7 mouse cellular contexts compared by ENCODE assay signal in genomic region chr7:126583761-126584160, GRCm38 (mm10). TPM values are rescaled to one million over a fixed set of nuclear protein-coding genes. Genes with fewer than 3 reads are reported as not detected.
A peak's percentile ranks its signal among the peaks of the same experiment; 100 is the strongest.
DNase-seq lines count a peak whose midpoint lies in the region; ATAC-seq lines count a peak whose summit lies in the region.

No protein-coding gene starts in this region.

- no peaks in the 10 kb centered on the region for H3K9me3 ChIP-seq in lung, embryonic 15.5 days
- H3K9me3 ChIP-seq in embryonic facial prominence, embryonic 13.5 days: no peaks in the 10 kb centered on the region
- no peaks in the 10 kb centered on the region for H3K9me3 ChIP-seq in intestine, embryonic 16.5 days (ENCODE audit: control insufficient read depth, low read length)
- no peaks in the 10 kb centered on the region for H3K9me3 ChIP-seq in neural tube, embryonic 15.5 days (replicated peaks)

- peak overlapping the region; percentile 86; the same call in 1 of the 2 replicates for H3K27ac ChIP-seq in lung, embryonic 15.5 days
- H3K27ac ChIP-seq in embryonic facial prominence, embryonic 13.5 days: peak overlapping the region; percentile 81; the same call in 1 of the 2 replicates
- peak overlapping the region; percentile 84; the same call in 1 of the 2 replicates for H3K27ac ChIP-seq in intestine, embryonic 16.5 days (ENCODE audit: low read length)
- H3K27ac ChIP-seq in neural tube, embryonic 15.5 days (replicated peaks): peak overlapping the region; percentile 91

- H3K27me3 ChIP-seq in lung, embryonic 15.5 days: peaks cover 28% of the 10 kb centered on the region; the same call in 1 of the 2 replicates
- peaks cover 29% of the 10 kb centered on the region for H3K27me3 ChIP-seq in embryonic facial prominence, embryonic 13.5 days
- H3K27me3 ChIP-seq in intestine, embryonic 16.5 days (replicated peaks; ENCODE audit: control insufficient read depth, insufficient read depth, low read length): no peaks in the 10 kb centered on the region
- H3K27me3 ChIP-seq in neural tube, embryonic 15.5 days (replicated peaks): peaks cover 15% of the 10 kb centered on the region; the same call in 1 of the 2 replicates

- H3K4me3 ChIP-seq in lung, embryonic 15.5 days: peak overlapping the region; percentile 58
- peak overlapping the region; percentile 60 for H3K4me3 ChIP-seq in embryonic facial prominence, embryonic 13.5 days
- H3K4me3 ChIP-seq in intestine, embryonic 16.5 days (ENCODE audit: low read length): peak overlapping the region; percentile 63
- H3K4me3 ChIP-seq in neural tube, embryonic 15.5 days (replicated peaks): peak overlapping the region; percentile 61

- DNase-seq in lung, postnatal 36 days: no peak
- DNase-seq in urinary bladder, adult 2 months (ENCODE audit: low spot score): no peak
- DNase-seq in layer of hippocampus, adult 9-11 months: no peak

- peaks cover 21% of the 10 kb centered on the region for H3K4me1 ChIP-seq in lung, embryonic 15.5 days
- peaks cover 25% of the 10 kb centered on the region for H3K4me1 ChIP-seq in embryonic facial prominence, embryonic 13.5 days
- H3K4me1 ChIP-seq in intestine, embryonic 16.5 days (ENCODE audit: control insufficient read depth, insufficient read depth, low read length): peaks cover 7% of the 10 kb centered on the region
- peaks cover 38% of the 10 kb centered on the region for H3K4me1 ChIP-seq in neural tube, embryonic 15.5 days

- H3K9ac ChIP-seq in lung, embryonic 15.5 days: no peak overlapping the region
- peak overlapping the region; percentile 72 for H3K9ac ChIP-seq in embryonic facial prominence, embryonic 13.5 days
- H3K9ac ChIP-seq in intestine, embryonic 16.5 days (ENCODE audit: low read depth, low read length): peak overlapping the region; percentile 71
- H3K9ac ChIP-seq in neural tube, embryonic 15.5 days (replicated peaks): peak overlapping the region; percentile 61

- ATAC-seq in lung, embryonic 15.5 days (ENCODE audit: borderline replicate concordance, extremely low read depth, low FRiP score, low TSS enrichment): no peak
- no peak for ATAC-seq in embryonic facial prominence, embryonic 13.5 days (ENCODE audit: insufficient number of reproducible peaks, insufficient read depth, low FRiP score, low TSS enrichment, low read depth)
- ATAC-seq in intestine, embryonic 16.5 days: no peak
- no peak for ATAC-seq in neural tube, embryonic 15.5 days (ENCODE audit: low FRiP score)

- no peaks in the 10 kb centered on the region for H3K36me3 ChIP-seq in lung, embryonic 15.5 days
- H3K36me3 ChIP-seq in embryonic facial prominence, embryonic 13.5 days: peaks cover 8% of the 10 kb centered on the region
- no peaks in the 10 kb centered on the region for H3K36me3 ChIP-seq in intestine, embryonic 16.5 days (ENCODE audit: control insufficient read depth, insufficient read depth, low read length)
- H3K36me3 ChIP-seq in neural tube, embryonic 15.5 days: peaks cover 2% of the 10 kb centered on the region; the same call in 1 of the 2 replicates

- 51% methylated on average over 6 of the region's 6 CpGs for whole genome bisulfite sequencing in lung, embryonic 15.5 days
- WGBS in embryonic facial prominence, embryonic 13.5 days: 58% methylated on average over 6 of the region's 6 CpGs
- 52% methylated on average over 6 of the region's 6 CpGs for WGBS in intestine, embryonic 16.5 days
- 58% methylated on average over 6 of the region's 6 CpGs for WGBS in neural tube, embryonic 15.5 days

- peak overlapping the region; percentile 78 for H3K4me2 ChIP-seq in lung, embryonic 15.5 days
- H3K4me2 ChIP-seq in embryonic facial prominence, embryonic 13.5 days: peak overlapping the region; percentile 88
- H3K4me2 ChIP-seq in intestine, embryonic 16.5 days (ENCODE audit: low read depth, low read length): peak overlapping the region; percentile 76
- H3K4me2 ChIP-seq in neural tube, embryonic 15.5 days: peak overlapping the region; percentile 87

RNA-seq across cellular contexts. Expression of gene Apobr, which starts 1.0 kb away (rescaled TPM):
- polyA plus RNA-seq in lung, embryonic 15.5 days (2015; fragmentation: Nextera tagmentation; extraction: Ambion mirVana): 1.1 and 1.5 TPM in 2 replicates
- polyA plus RNA-seq in embryonic facial prominence, embryonic 13.5 days (2015; fragmentation: Nextera tagmentation; extraction: Ambion mirVana): 0.59 and 0.65 TPM in 2 replicates
- 0.65 and 1.5 TPM in 2 replicates for polyA plus RNA-seq in intestine, embryonic 16.5 days (2015; fragmentation: Nextera tagmentation; extraction: Ambion mirVana)
- 0.22 and 1.3 TPM in 2 replicates for polyA plus RNA-seq in neural tube, embryonic 15.5 days (2015; fragmentation: Nextera tagmentation; extraction: Ambion mirVana)
- polyA plus RNA-seq in urinary bladder, adult 2 months (2012; rRNA removed): 2.1 and 3.0 TPM in 2 replicates

RNA-seq across cellular contexts. Expression of gene Cln3, which starts 1.9 kb away (rescaled TPM):
- polyA plus RNA-seq in lung, embryonic 15.5 days (2015; fragmentation: Nextera tagmentation; extraction: Ambion mirVana): 27.7 and 27.9 TPM in 2 replicates
- 34.0 and 37.9 TPM in 2 replicates for polyA plus RNA-seq in embryonic facial prominence, embryonic 13.5 days (2015; fragmentation: Nextera tagmentation; extraction: Ambion mirVana)
- 44.7 and 54.7 TPM in 2 replicates for polyA plus RNA-seq in intestine, embryonic 16.5 days (2015; fragmentation: Nextera tagmentation; extraction: Ambion mirVana)
- 32.6 and 32.7 TPM in 2 replicates for polyA plus RNA-seq in neural tube, embryonic 15.5 days (2015; fragmentation: Nextera tagmentation; extraction: Ambion mirVana)
- 48.1 and 53.3 TPM in 2 replicates for polyA plus RNA-seq in urinary bladder, adult 2 months (2012; rRNA removed)

RNA-seq across cellular contexts. Expression of gene Il27, which starts 11.0 kb away (rescaled TPM):
- not detected in 2 replicates for polyA plus RNA-seq in lung, embryonic 15.5 days (2015; fragmentation: Nextera tagmentation; extraction: Ambion mirVana)
- not detected in 2 replicates for polyA plus RNA-seq in embryonic facial prominence, embryonic 13.5 days (2015; fragmentation: Nextera tagmentation; extraction: Ambion mirVana)
- polyA plus RNA-seq in intestine, embryonic 16.5 days (2015; fragmentation: Nextera tagmentation; extraction: Ambion mirVana): not detected in 2 replicates
- not detected in 2 replicates for polyA plus RNA-seq in neural tube, embryonic 15.5 days (2015; fragmentation: Nextera tagmentation; extraction: Ambion mirVana)
- polyA plus RNA-seq in urinary bladder, adult 2 months (2012; rRNA removed): 0.18 and 0.22 TPM in 2 replicates

RNA-seq across cellular contexts. Expression of gene Eif3c, which starts 17.6 kb away (rescaled TPM):
- 176 and 186 TPM in 2 replicates for polyA plus RNA-seq in lung, embryonic 15.5 days (2015; fragmentation: Nextera tagmentation; extraction: Ambion mirVana)
- 199 and 205 TPM in 2 replicates for polyA plus RNA-seq in embryonic facial prominence, embryonic 13.5 days (2015; fragmentation: Nextera tagmentation; extraction: Ambion mirVana)
- 180 and 194 TPM in 2 replicates for polyA plus RNA-seq in intestine, embryonic 16.5 days (2015; fragmentation: Nextera tagmentation; extraction: Ambion mirVana)
- polyA plus RNA-seq in neural tube, embryonic 15.5 days (2015; fragmentation: Nextera tagmentation; extraction: Ambion mirVana): 178 and 194 TPM in 2 replicates
- 85.5 and 109 TPM in 2 replicates for polyA plus RNA-seq in urinary bladder, adult 2 months (2012; rRNA removed)

RNA-seq across cellular contexts. Expression of gene Nupr1, which starts 46.9 kb away (rescaled TPM):
- 23.4 and 30.0 TPM in 2 replicates for polyA plus RNA-seq in lung, embryonic 15.5 days (2015; fragmentation: Nextera tagmentation; extraction: Ambion mirVana)
- polyA plus RNA-seq in embryonic facial prominence, embryonic 13.5 days (2015; fragmentation: Nextera tagmentation; extraction: Ambion mirVana): 5.5 and 6.1 TPM in 2 replicates
- polyA plus RNA-seq in intestine, embryonic 16.5 days (2015; fragmentation: Nextera tagmentation; extraction: Ambion mirVana): 70.8 and 73.3 TPM in 2 replicates
- polyA plus RNA-seq in neural tube, embryonic 15.5 days (2015; fragmentation: Nextera tagmentation; extraction: Ambion mirVana): 12.4 and 13.9 TPM in 2 replicates
- 67.1 and 82.3 TPM in 2 replicates for polyA plus RNA-seq in urinary bladder, adult 2 months (2012; rRNA removed)
